Mouse (Mus musculus): ENCODE results near the gene Acsl3. TPM values are rescaled to one million over a fixed set of nuclear protein-coding genes. Genes with fewer than 3 reads are reported as not detected.

Acsl3 gene
- polyA plus RNA-seq, 1 experiment from 2014 or later = 97.7 TPM

Other genes with a start within 250 kb of the Acsl3 start
- gene Farsb, start 168.9 kb upstream of the Acsl3 start, polyA plus RNA-seq (2014; fragmentation: Nextera tagmentation; extraction: Ambion mirVana) = 135 and 148 TPM in 2 replicates
- 0.60 TPM in 1 of 2 replicates, not detected in the other for gene Mogat1, start 146.8 kb upstream of the Acsl3 start, polyA plus RNA-seq (2014; fragmentation: Nextera tagmentation; extraction: Ambion mirVana)
- 0.20 and 0.24 TPM in 2 replicates for gene BC035947, start 145.7 kb upstream of the Acsl3 start, polyA plus RNA-seq (2014; fragmentation: Nextera tagmentation; extraction: Ambion mirVana)
- gene Utp14b, start 213 bp downstream of the Acsl3 start, polyA plus RNA-seq (2014; fragmentation: Nextera tagmentation; extraction: Ambion mirVana) = 3.0 and 7.6 TPM in 2 replicates
- gene Kcne4, start 158.9 kb downstream of the Acsl3 start, polyA plus RNA-seq (2014; fragmentation: Nextera tagmentation; extraction: Ambion mirVana) = 4.7 and 4.9 TPM in 2 replicates

Measured in kidney, embryonic 14.5 days (tissue).